Mouse (Mus musculus) megakaryocyte progenitor cell, adult 5-6 weeks (primary cell): ENCODE data around the gene Macf1. TPM values are rescaled to one million over a fixed set of nuclear protein-coding genes. Genes with fewer than 3 reads are reported as not detected.
A peak's percentile ranks its signal among the peaks of the same experiment; 100 is the strongest.

ENCODE experiments used
- ATAC-seq: replicated peaks from 2 replicates; pipeline ENCODE4 v1.8.0; 2016; ENCODE audit warnings: mild to moderate bottlenecking, moderate TSS enrichment, inconsistent platforms; ENCODE audit not compliant: poor library complexity
- total RNA-seq, 2 experiments: library from RNA; stranded (forward) in 1 of 2; stranded (reverse) in 1 of 2; fragments of 157-497, 149-512 nt in 1 of 2; fragments of 200-1000 nt in 1 of 2; gene quantifications; 2 replicates each; pipeline versions ENCODE4 v1.2.3 to v1.2.4; 2015 to 2017

The Macf1 gene
- total RNA-seq, 2 experiments from 2014 or later = 123 to 130 TPM

DNA sequence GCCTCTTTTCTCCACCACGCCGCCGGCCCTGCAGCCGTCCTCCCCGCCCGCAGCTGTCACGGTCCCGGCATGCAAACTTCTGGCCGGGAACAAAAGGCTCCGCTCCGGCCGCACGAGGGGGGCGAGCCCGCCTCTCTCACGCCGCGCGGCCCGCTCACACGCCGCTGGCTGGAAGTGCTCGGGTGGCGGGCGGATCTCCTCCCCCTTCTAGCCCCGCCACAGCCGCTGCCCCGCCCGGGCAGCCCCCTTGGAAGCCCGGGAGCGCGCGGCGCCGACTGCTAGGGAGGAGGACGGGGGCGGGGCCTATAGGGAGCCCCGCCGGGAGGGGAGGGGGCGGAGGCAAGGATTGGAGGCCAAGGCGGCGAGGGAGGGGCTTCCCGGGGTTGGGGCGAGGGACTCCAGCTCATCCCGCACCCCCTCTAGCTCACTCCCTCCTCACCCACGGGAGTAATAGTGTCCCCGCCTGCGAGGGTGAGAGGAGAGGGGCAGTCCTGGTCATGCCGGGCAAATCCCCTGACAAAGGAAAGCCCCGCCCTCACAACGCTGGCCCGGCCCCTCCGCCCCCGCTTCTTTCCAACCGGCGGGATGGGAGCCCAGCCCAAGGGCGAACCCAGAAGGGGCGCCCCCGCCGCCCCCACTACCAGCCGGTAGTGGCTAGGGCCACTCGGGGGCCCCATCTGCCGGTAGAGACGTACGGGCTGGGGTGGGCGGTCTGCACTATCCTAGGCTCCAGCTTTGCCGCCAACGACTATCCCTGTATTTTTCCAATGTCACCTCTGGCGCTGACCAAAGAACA lies 272.2 kb downstream of the Macf1 start:
- peak; percentile 75 for ATAC-seq

DNA sequence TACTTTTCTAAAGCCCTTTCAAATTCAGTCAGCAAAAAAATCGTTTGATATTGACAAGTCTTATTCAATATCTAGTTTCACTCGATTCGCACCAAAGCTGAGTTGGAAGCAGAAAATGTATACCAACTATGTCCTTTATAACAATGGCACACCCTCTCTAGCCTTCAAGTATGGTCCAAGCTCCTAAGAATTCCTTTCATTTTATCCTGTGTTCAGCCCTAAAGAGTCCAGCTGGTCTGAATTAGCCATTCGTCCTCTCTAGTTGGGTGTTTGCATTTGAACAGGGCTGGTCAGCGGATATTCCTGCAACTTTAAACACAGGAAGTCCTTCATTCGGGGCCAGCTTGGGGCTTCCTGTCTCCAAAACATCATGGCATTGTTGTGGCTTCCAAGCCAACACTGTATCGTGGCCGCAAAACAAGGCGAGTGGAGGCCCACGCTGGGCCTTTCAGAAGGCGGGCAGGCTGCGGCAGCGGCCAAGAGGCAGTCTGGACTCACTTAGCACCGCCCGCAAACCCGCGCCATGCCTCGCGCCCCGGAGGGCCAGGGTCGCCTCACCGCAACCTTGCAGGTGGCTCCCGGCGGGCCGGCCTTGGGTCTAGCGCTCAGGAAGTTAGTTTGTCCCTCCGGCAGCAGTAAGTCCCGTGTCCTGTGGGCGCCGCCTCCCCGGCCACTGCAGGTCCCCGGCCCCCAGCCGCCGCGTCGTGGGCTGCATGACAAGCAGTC lies 273.0 kb downstream of the Macf1 start:
- ATAC-seq = peak; percentile 15

DNA sequence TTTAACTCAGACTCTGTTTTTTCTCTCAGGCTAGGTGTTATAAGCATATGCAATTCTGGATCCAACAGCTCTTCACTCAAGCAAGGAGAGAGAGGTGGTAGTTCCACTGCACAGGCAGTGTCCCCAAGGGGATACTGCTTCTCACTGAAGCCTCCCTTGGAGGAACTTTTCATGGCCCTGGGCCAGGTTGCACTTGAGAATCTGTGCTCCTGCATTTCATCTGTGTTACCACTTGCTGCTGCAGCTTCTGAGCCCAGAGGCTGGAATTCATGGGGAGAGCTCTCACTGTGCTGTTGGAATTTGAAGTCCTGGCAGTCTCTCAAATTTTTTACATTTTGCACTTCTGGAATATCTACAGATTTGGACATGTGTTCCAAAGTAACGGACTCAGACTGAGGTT lies 274.4 kb downstream of the Macf1 start:
- ATAC-seq = no peak

DNA sequence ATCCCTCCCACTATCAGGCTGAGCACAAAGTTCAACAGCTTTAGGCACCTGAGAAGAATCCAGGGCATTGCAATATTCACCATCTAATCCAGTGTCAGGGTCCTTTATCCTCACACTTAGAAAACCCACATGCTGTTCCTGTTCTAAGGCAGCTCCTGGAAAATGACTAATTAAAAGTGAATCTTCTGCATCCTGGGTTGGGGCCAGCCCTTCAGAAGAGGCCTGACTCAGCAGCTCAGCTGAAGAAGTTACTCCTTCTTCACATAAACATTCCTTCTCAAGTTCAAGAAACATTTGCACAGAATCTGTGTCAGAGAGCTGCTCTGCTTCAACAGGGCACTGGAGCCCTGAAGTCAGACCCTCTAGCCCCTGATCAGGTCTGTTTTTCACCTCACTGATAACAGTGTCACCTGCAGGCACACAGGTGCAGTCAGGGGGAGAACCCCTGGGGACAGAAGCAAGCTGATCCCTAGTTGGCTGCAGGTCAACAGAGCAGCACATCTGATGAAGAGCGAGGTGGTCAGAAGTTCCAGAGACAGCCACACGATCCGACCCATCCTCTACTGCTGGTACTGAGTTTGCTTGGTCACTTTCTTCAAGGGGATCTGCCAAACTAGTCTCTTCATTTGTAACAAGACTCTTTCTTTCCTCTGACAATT lies 275.0 kb downstream of the Macf1 start:
- no peak for ATAC-seq

DNA sequence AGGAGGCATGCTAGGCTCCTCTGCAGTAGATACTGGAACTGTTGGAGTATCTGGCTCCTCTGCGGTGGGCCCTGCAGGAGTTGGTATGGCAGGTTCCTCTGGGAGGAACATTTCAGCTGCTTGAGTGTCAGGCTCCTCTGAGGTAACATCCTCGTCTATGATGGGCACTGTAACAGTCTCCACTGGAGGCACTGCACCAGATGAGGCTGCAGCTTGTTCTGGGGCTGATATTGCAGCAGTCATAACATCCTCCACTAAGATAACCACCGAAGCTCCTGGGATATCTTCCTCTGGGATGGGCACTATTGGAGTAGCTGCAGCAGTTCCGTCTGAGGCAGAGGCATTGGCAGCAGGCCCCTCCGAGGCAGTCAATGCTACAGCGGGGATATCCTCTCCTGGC lies 276.4 kb downstream of the Macf1 start:
- ATAC-seq = no peak

DNA sequence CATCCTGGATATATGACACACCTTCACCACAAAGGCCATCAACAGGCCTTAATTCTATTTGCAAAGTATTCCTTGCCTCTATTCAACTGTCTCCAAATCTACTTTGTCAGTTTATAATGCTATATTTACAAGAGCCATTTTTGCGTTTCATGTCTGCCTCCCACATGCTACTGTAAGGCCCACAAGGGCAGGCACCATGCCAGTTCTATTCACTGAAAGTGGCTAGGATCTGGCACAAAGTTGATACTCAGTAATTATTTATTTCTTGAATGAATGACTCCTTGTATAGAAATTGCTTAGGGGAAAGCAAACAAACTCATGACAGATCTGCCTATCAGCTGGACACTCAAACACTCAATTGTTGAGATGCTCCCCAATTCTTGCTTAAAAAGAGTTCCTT lies 280.1 kb downstream of the Macf1 start:
- no peak for ATAC-seq

DNA sequence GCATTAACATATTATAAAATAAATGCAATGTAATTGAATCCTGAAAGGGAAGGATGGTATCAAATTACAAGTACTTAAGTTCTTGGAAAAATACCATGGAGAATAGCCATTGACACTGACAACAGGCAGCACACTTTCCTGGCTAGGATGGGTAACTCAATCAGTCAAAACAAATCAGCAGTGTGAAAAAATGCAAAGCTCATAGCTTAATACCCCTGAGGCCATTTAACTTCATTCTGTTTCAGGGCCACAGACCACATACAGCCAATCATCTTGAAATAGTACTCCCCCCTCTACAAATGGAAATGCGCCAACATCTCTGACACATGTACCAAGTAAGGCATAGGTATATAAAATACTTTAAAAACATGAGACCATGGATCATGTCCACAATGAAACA lies 281.9 kb downstream of the Macf1 start:
- no peak for ATAC-seq

DNA sequence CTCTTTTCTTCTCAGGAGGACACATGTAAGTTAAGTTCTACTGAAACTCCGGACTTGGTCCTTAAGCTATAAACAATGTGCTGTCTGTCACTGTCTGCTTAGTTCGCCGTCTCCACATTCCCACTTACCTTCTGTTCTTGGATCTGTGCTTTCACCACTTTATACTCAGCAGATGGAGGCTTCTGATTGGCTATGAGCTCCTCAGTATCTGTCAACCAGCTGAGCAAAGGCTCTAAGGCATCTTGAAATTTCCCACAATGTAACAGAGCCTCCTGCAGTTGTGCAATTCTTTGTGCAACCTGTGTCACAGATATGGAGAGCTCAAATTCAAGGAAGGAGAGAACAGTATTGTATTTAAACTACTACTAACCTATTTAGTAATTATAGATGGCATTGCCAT lies 282.9 kb downstream of the Macf1 start:
- peak; percentile 31; the same call in 1 of the 2 replicates for ATAC-seq

DNA sequence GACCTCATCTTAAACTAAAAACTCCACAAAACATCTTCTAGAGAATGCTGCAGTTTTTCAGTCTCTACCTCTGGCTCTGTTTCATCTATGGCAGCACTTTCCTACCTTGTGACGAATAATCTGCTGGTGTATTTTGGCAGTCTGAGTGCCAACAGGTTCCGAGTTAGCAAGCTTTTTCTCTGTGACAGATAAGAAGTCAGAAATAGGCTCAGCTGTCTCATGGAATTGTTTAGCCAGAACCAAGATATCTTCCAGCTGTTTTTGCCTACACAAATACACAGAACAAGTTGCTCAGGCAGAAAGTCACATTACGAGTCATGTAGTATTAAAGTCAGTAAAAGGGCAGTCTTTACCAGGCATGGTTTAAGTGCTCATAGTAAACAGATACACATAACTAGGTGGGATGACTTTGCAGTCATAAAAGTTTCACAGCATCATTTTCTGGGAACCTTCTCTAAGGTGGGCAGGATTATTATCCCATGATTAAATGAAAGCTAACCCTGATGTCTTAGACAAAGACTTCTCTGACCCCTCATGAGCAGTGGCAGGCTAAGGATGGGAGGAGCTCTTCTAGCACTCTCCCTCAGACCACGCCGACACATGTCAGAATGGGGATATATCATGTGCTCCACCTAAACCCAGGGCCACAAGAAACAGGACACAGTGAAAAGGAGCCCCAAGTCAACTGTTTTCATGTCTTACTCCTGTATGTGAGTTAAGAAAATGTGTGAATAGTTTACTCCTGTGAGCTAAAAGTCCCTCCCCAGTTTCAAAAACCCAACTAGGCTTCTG lies 286.3 kb downstream of the Macf1 start:
- ATAC-seq = no peak

DNA sequence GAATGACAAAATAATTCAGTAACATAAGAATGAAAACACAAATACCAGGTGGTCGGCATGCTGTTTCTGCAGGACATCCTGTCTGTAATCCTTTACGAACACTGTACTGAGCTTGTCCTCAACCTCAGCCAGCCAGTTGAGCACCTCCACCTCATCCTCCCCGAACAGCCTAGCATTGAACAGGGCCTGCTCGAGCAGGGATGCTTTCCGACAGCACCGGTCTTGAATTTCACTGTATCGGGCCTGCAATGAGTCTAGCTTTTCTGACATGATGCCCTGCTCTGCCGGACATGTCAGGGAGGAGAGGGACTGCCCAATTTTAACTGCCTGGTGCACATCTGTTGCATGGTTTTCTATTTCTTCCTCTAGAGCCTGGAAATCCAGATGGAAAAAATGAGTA lies 287.1 kb downstream of the Macf1 start:
- no peak for ATAC-seq

DNA sequence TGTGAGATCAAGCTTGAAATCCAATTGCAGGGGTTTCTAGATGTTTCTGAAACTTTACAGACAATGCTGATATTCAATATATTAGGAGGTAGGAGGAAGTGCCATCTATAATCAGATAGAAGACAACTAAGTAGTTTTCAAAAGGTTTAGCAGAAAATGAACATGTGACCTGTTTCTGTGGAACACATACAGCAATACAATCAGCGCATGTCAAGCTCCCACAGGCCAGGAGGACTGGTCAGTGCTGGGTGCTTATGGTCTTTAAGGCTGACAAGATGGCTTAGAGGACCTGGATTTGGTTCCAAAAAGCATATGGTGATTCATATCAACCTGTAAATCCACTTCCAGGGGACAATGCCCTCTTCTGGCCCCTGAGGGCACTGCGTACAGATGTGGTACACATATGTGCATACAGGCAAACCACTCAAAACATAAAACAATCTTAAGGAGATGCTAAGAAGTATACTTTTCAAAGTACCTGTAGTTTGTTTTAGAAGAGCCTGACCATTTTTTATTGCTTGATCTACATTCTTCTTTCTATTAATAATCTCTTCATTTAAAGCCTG lies 288.6 kb downstream of the Macf1 start:
- peak; percentile 48; the same call in 1 of the 2 replicates for ATAC-seq

DNA sequence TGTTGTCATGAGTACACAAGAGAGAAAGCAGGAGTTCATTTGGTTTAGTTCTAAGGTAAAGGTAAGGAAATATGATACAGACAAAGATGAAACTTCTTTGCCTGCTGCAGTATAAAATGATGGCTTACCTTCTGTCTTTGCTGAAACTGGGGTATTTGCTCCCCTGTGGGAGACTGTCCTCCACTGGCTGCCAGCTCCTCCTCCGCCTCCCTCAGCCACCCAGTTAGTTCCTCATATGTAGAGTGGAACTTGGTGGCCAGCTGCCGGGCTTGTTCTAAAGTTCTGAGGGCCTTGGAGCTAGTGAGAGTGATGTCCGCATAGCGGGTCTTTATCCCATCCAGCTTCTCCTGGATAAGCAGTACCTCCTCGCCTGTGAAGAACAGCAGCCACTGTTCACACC lies 289.3 kb downstream of the Macf1 start:
- ATAC-seq = no peak

DNA sequence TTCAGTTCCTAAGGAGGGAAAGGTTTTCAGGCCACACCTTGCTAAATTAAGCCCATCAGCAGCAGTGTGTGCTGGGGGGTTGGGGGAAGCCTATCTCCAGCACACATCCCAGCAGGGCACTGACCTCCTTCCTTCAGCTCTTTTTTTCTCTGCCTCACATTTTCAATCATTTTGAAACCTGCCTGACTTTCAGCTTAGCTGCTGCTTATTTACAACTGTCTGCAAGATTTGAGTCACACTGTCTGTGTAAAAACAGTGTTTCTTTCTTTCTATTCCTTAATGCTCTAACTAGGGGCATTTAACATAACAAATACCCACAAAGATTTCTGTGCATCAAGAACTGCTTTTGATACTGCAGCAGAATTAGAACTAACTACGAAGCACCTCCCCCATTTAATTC lies 289.9 kb downstream of the Macf1 start:
- ATAC-seq = no peak

DNA sequence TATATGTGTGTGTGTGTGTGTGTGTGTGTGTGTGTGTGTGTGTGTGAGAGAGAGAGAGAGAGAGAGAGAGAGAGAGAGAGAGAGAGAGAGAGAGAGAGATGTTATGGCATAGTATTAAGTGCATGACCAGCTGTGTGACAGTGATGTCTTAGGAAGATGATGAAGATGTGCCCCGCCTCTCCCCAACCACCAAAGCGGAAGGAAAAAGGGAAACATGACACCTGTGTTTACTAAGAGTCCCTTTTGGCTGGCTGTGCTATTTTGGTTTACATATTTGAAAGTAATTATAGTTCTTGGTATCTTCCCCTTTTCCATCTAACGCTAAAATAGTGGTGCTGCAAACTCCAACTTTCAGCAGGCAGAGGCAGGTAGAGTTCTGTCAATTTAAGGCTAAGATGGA lies 291.2 kb downstream of the Macf1 start:
- ATAC-seq = no peak

DNA sequence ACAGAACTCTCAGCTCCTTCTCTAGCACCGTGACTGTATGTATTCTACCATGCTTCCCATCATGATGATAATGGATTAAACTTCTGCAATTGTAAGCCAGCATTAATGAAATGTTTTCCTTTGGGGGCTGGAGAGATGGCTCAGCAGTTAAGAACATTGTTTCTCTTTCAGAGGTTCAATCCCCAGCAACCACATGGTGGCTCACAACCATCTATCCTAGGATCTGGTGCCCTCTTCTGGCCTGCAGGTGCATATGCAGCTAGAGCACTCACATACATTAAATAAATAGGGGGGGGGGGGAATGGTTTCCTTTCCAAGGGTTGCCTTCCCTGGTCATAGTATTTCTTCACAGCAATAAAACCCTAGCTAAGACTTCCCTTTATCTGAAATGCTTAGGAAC lies 292.0 kb downstream of the Macf1 start:
- peak; percentile 90 for ATAC-seq

DNA sequence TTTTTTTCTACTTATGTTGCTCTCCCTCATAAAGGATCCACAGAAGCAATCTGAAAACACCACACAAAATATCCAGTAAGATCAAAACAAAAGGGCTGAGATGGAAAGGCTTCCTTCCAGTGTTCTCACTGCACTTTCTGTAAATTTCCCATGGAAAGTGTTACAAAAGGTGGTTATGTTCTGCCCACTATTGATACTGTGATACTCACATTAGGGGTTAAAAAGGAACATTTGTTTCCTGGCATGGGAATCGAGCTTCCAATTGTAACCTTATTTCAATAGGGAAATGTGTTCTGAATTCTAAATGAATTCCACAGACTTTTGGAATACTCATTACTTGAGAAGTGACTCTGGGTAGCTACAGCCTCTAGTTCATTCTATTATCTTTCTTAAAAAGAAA lies 299.1 kb downstream of the Macf1 start:
- ATAC-seq = no peak

DNA sequence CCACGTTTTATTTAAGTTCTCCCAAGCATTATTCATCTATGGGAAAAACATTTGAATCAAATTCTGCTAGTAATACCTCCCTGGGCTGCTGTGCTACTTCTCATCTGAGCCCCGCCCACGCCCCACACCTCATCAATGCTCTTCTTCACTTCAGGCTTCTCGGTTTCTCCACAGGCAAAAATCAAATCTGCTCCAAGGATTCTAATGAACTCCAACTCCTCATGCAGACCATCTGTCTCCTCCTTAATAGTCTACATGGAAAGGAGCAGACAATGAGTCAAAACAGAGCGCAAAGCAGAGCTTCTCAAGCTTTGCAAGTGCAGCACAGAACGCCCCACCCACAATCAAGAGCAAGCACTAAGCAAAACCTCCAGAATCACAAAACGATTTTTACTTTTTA lies 301.0 kb downstream of the Macf1 start:
- no peak for ATAC-seq

DNA sequence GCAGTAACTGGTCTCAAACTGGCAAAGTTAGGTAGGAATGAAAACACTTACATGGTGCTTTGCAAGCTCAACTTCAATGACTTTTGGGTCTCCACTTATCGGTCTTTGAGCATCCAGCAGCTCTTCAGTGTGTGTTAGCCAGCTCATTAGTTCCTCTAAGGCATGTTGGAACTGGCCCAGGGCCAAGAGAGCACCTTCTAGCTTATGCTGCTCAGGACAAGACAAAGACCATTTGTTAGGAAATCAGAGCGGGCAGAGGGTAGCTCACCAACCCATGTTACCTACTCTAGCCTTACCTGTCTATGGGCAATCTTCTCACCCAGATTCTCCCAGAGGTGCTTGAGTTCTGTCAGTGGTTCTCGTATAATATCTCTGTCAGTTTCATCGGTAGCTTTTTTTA lies 302.1 kb downstream of the Macf1 start:
- no peak for ATAC-seq

DNA sequence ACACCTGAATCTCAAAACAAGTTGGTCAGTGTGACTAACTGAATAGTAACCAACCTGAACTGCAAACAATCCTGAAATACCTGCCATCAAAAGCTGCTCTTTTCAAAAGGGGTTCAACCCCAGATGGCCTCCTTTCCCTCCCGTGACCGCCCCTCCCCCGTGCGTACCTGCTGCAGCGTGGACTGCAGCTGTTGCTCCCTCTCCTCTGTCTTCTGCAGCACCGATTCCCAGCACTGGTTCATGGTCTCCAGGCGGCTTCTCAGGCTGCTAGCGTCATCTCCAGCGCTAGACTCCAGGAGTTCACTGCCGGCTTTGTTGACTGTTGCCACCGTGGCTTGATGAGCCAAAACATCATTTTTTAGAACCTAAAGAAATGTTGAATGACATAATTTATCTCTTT lies 302.6 kb downstream of the Macf1 start:
- no peak for ATAC-seq

DNA sequence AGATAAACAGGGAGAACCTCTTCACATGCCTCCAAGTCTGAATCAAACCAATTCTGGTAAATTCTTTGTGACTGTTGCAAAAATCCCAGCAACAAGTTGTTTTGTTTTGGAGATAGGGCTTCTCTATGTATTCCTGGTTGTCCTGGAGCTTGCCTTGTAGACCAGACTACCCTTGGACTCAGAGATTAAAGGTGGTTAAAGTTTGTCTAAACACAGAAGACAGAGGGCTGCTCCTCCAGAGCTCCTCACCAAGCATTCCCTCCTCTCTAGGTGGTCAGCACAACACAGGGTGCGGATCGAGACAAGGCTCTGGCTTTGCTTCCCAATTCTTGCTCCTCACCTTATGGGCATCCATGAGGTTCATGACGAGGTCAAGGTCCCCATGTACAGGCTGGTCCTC lies 308.1 kb downstream of the Macf1 start:
- no peak for ATAC-seq
